Mouse (Mus musculus) induced T-regulatory cell, adult 2 months (primary cell): ENCODE measurements around the gene Cks1b.
"Not testable (repeated sequence)": the region's sequence is repeated elsewhere in the genome, so short reads cannot be mapped to it uniquely, and the experiment has no call there.

Experiments used
- DNase-seq: peaks from one replicate; pipeline ENCODE4 v3.0.0-alpha.2; 2012; ENCODE audit warnings: low read depth

Cks1b gene

GRCm38 (mm10) chr3:89418170-89418860 lies at the start of gene Cks1b, which contains the start of gene Shc1:
Gene Cks1b (minus strand): TSS chr3:89418383.
Gene Shc1 (plus strand): TSS chr3:89418443.
- DNase-seq = peak; percentile 97

GRCm38 (mm10) chr3:89458965-89459807 lies 41.0 kb upstream of the Cks1b start:
- peak; percentile 98 for DNase-seq

GRCm38 (mm10) chr3:89458372-89458964 lies 40.3 kb upstream of the Cks1b start:
- no peak for DNase-seq

- peak; percentile 92 for DNase-seq
Observed at GRCm38 (mm10) chr3:89456726-89457665, 38.8 kb upstream of the Cks1b start.

GRCm38 (mm10) chr3:89455786-89456285 lies 37.7 kb upstream of the Cks1b start:
- DNase-seq = peak; percentile 34

- DNase-seq = no peak
Observed at GRCm38 (mm10) chr3:89454401-89455177, 36.4 kb upstream of the Cks1b start, which contains the start of gene Pmvk. Gene Pmvk (plus strand): TSS chr3:89454541.

GRCm38 (mm10) chr3:89451916-89452315 lies 33.7 kb upstream of the Cks1b start:
- DNase-seq = no peak

GRCm38 (mm10) chr3:89449541-89449940 lies 31.4 kb upstream of the Cks1b start:
- peak; percentile 86 for DNase-seq

GRCm38 (mm10) chr3:89448720-89449537 lies 30.7 kb upstream of the Cks1b start:
- peak; percentile 52 for DNase-seq

GRCm38 (mm10) chr3:89440691-89441090 lies 22.5 kb upstream of the Cks1b start:
- DNase-seq = no peak

GRCm38 (mm10) chr3:89437269-89437668 lies 19.1 kb upstream of the Cks1b start:
- DNase-seq = peak; percentile 88

GRCm38 (mm10) chr3:89436176-89437113 lies 18.3 kb upstream of the Cks1b start, which contains the start of gene Pbxip1:
Gene Pbxip1 (plus strand): TSS chr3:89436706.
- DNase-seq = peak; percentile 89

- no peak for DNase-seq
Observed at GRCm38 (mm10) chr3:89435041-89435440, 16.9 kb upstream of the Cks1b start.

- DNase-seq = no peak
Observed at GRCm38 (mm10) chr3:89434532-89434931, 16.3 kb upstream of the Cks1b start.

- no peak for DNase-seq
Observed at GRCm38 (mm10) chr3:89432606-89433005, 14.4 kb upstream of the Cks1b start.

GRCm38 (mm10) chr3:89430171-89431159 lies 12.3 kb upstream of the Cks1b start, which contains the start of gene Pygo2:
Gene Pygo2 (plus strand): TSS chr3:89430214.
- peak; percentile 95 for DNase-seq

GRCm38 (mm10) chr3:89429021-89429420 lies 10.8 kb upstream of the Cks1b start:
- DNase-seq = not testable (repeated sequence)
